Mouse (Mus musculus) left cerebral cortex, adult 18-20 months (tissue): Measurements from ENCODE around the gene Actc1. TPM values are rescaled to one million over a fixed set of nuclear protein-coding genes. Genes with fewer than 3 reads are reported as not detected.

Source experiments
- total RNA-seq, 2 experiments: library from RNA; stranded (reverse); gene quantifications; 2 replicates each; pipeline ENCODE4 v1.2.3; 2021

Gene Actc1
- total RNA-seq, 2 experiments from 2014 or later, result not detected

Other genes starting within 250 kb of the Actc1 start
- 100 to 1,000 TPM; 549 to 558 TPM for gene Scg5, start 224.4 kb downstream of the Actc1 start, total RNA-seq
- gene Arhgap11a, start 204.9 kb downstream of the Actc1 start, total RNA-seq, result 1 to 10 TPM; 1.5 to 1.8 TPM
- gene Gjd2, start 39.9 kb downstream of the Actc1 start, total RNA-seq, result 1 to 10 TPM; 4.5 to 5.5 TPM
- gene Aqr, start 133.5 kb upstream of the Actc1 start, total RNA-seq, result 10 to 100 TPM; 31.7 to 33.5 TPM
- gene Zfp770, start 147.9 kb upstream of the Actc1 start, total RNA-seq, result 10 to 100 TPM; 23.1 to 25.4 TPM